Mouse (Mus musculus) left cerebral cortex, adult 11 months (tissue): ENCODE measurements around the gene Kncn.

Experiments used
- DNase-seq: peaks from one replicate; pipeline ENCODE4 v3.0.0; 2022; ENCODE audit warnings: low spot score

The Kncn gene

GRCm38 (mm10) chr4:115884022-115884421, at the start of gene Kncn:
Kncn (plus strand) TSS chr4:115884400.
- no peak for DNase-seq

- no peak for DNase-seq
These were observed 48.6 kb upstream of the Kncn start for GRCm38 (mm10) chr4:115835576-115835975.

- no peak for DNase-seq
These were observed 46.0 kb upstream of the Kncn start for GRCm38 (mm10) chr4:115838196-115838595.

GRCm38 (mm10) chr4:115838696-115839641, 45.2 kb upstream of the Kncn start, which contains the start of gene Mknk1:
Mknk1 (plus strand) TSS chr4:115839198.
- DNase-seq, result peak; percentile 89

- no peak for DNase-seq
These were observed 44.2 kb upstream of the Kncn start for GRCm38 (mm10) chr4:115839956-115840355.

- DNase-seq, result no peak
These were observed 43.4 kb upstream of the Kncn start for GRCm38 (mm10) chr4:115840842-115841241.

- no peak for DNase-seq
These were observed 37.5 kb upstream of the Kncn start for GRCm38 (mm10) chr4:115846656-115847055.

GRCm38 (mm10) chr4:115847377-115847776, 36.8 kb upstream of the Kncn start:
- DNase-seq, result no peak

- DNase-seq, result no peak
These were observed 36.1 kb upstream of the Kncn start for GRCm38 (mm10) chr4:115848083-115848482.

GRCm38 (mm10) chr4:115848990-115849677, 35.1 kb upstream of the Kncn start:
- DNase-seq, result no peak

- DNase-seq, result no peak
These were observed 34.1 kb upstream of the Kncn start for GRCm38 (mm10) chr4:115850111-115850510.

- DNase-seq, result no peak
These were observed 33.6 kb upstream of the Kncn start for GRCm38 (mm10) chr4:115850631-115851030.

GRCm38 (mm10) chr4:115851569-115851968, 32.6 kb upstream of the Kncn start:
- DNase-seq, result no peak

GRCm38 (mm10) chr4:115855100-115855499, 29.1 kb upstream of the Kncn start:
- DNase-seq, result no peak

GRCm38 (mm10) chr4:115855609-115856008, 28.6 kb upstream of the Kncn start:
- DNase-seq, result no peak

- no peak for DNase-seq
These were observed 27.9 kb upstream of the Kncn start for GRCm38 (mm10) chr4:115856282-115856681.

- DNase-seq, result no peak
These were observed 26.8 kb upstream of the Kncn start for GRCm38 (mm10) chr4:115857293-115857883.

- no peak for DNase-seq
These were observed 20.8 kb upstream of the Kncn start for GRCm38 (mm10) chr4:115863352-115863751.

- no peak for DNase-seq
These were observed 20.3 kb upstream of the Kncn start for GRCm38 (mm10) chr4:115863880-115864279.

- no peak for DNase-seq
These were observed 14.5 kb upstream of the Kncn start for GRCm38 (mm10) chr4:115869512-115870210.

GRCm38 (mm10) chr4:115873231-115873630, 11.0 kb upstream of the Kncn start:
- DNase-seq, result no peak

GRCm38 (mm10) chr4:115878216-115878678, 6.0 kb upstream of the Kncn start:
- no peak for DNase-seq
